In genomic region chr4:149378819-149379218, GRCm38 (mm10) we compare ENCODE assay signal across 27 mouse cellular contexts. TPM values are rescaled to one million over a fixed set of nuclear protein-coding genes. Genes with fewer than 3 reads are reported as not detected.
DNase-seq lines count a peak whose midpoint lies in the region; ATAC-seq and TF ChIP-seq lines count a peak whose summit lies in the region.
"Had no signal": no experiment of that assay in that cellular context is flagged by ENCODE, and none has a peak within 500 bp of the region (broad histone marks: within the 10 kb centered on the region; RNA-seq: fewer than 3 reads in every experiment).

No protein-coding gene starts in this region.

- ATAC-seq in hindbrain, embryonic 14.5 days (ENCODE audit: low FRiP score) = no peak
- ATAC-seq in midbrain, embryonic 14.5 days (ENCODE audit: low FRiP score, low TSS enrichment) = no peak
- ATAC-seq in midbrain, embryonic 11.5 days (ENCODE audit: low FRiP score) = no peak
- 0 out of 2 replicates have a peak, but pooled peaks have one; percentile 45 for ATAC-seq in hindbrain, postnatal 0 days
- ATAC-seq: CD4-positive, CD25-positive, alpha-beta regulatory T cell, adult 4 months; forebrain, embryonic 16.5 days; lung, postnatal 0 days had no signal

- H3K4me1 ChIP-seq in hindbrain, embryonic 14.5 days (replicated peaks; ENCODE audit: control insufficient read depth, insufficient read depth, low read length) = no peaks in the 10 kb centered on the region; the same call in 1 of the 2 replicates
- H3K4me1 ChIP-seq in hindbrain, embryonic 10.5 days (replicated peaks) = 0 out of 2 replicates have a peak, but pooled peaks cover 5% of the 10 kb centered on the region
- H3K4me1 ChIP-seq in midbrain, embryonic 14.5 days (ENCODE audit: control insufficient read depth, insufficient read depth, low read length) = 0 out of 2 replicates have a peak, but pooled peaks cover 2% of the 10 kb centered on the region
- H3K4me1 ChIP-seq in midbrain, embryonic 11.5 days (ENCODE audit: control insufficient read depth, insufficient read depth, low read length) = no peaks in the 10 kb centered on the region
- no peaks in the 10 kb centered on the region for H3K4me1 ChIP-seq in hindbrain, postnatal 0 days (ENCODE audit: insufficient read depth, low read length)
- no peaks in the 10 kb centered on the region for H3K4me1 ChIP-seq in heart, adult 2 months (ENCODE audit: control insufficient read depth, insufficient read depth, low read length)
- H3K4me1 ChIP-seq: liver, embryonic 13.5 days had no signal

- H3K9ac ChIP-seq in hindbrain, embryonic 14.5 days = no peak overlapping the region
- H3K9ac ChIP-seq in midbrain, embryonic 14.5 days (replicated peaks; ENCODE audit: low read length) = no peak overlapping the region
- no peak overlapping the region for H3K9ac ChIP-seq in midbrain, embryonic 11.5 days (ENCODE audit: low read length)
- no peak overlapping the region for H3K9ac ChIP-seq in hindbrain, postnatal 0 days (replicated peaks; ENCODE audit: low read length)
- no peak overlapping the region for H3K9ac ChIP-seq in heart, adult 2 months (ENCODE audit: low read depth, low read length)
- H3K9ac ChIP-seq: embryonic facial prominence, embryonic 12.5 days; limb, embryonic 15.5 days; liver, embryonic 13.5 days had no signal

- TF ChIP-seq CTCF in brain, embryonic 14.5 days (IDR thresholded peaks at IDR 0.05; ENCODE audit: borderline replicate concordance, extremely low read depth, insufficient read depth, insufficient read length) = no peak
- no peak for TF ChIP-seq CTCF in hindbrain, postnatal 0 days (IDR thresholded peaks at IDR 0.05; ENCODE audit: low read depth)
- no peak for TF ChIP-seq CTCF in heart, adult 2 months (IDR thresholded peaks at IDR 0.05)

- no peak overlapping the region for H3K4me2 ChIP-seq in hindbrain, embryonic 14.5 days (replicated peaks)
- no peak overlapping the region for H3K4me2 ChIP-seq in midbrain, embryonic 14.5 days (ENCODE audit: low read length)
- no peak overlapping the region for H3K4me2 ChIP-seq in midbrain, embryonic 11.5 days
- no peak overlapping the region for H3K4me2 ChIP-seq in hindbrain, postnatal 0 days (ENCODE audit: low read depth, low read length)
- H3K4me2 ChIP-seq: embryonic facial prominence, embryonic 12.5 days; limb, embryonic 15.5 days; liver, embryonic 13.5 days had no signal

- no peak for TF ChIP-seq POLR2A in brain, embryonic 14.5 days (IDR thresholded peaks at IDR 0.05; ENCODE audit: borderline replicate concordance, extremely low read depth, insufficient read depth, insufficient read length, poor library complexity, severe bottlenecking)
- no peak for TF ChIP-seq POLR2A in heart, adult 2 months (IDR thresholded peaks at IDR 0.05; ENCODE audit: insufficient read depth, low read depth, low read length)

- H3K9me3 ChIP-seq in hindbrain, embryonic 14.5 days (ENCODE audit: control insufficient read depth, low read length) = no peaks in the 10 kb centered on the region
- no peaks in the 10 kb centered on the region for H3K9me3 ChIP-seq in hindbrain, embryonic 10.5 days
- no peaks in the 10 kb centered on the region for H3K9me3 ChIP-seq in midbrain, embryonic 14.5 days (ENCODE audit: control insufficient read depth, low read length)
- H3K9me3 ChIP-seq in midbrain, embryonic 11.5 days (ENCODE audit: control insufficient read depth, low read length) = no peaks in the 10 kb centered on the region
- no peaks in the 10 kb centered on the region for H3K9me3 ChIP-seq in hindbrain, postnatal 0 days (ENCODE audit: low read length)
- H3K9me3 ChIP-seq: embryonic facial prominence, embryonic 12.5 days; limb, embryonic 10.5 days; limb, embryonic 15.5 days; liver, embryonic 13.5 days; megakaryocyte, embryonic 14.5 days had no signal

- intact Hi-C loops in heart, adult 2 months (cut with DNase I) = loop anchor here (10.0 kb wide), 1 partner anchor 236 kb away; no protein-coding TSS in a partner anchor

- WGBS in hindbrain, embryonic 14.5 days = 66% methylated on average over 8 of the region's 8 CpGs
- WGBS in hindbrain, embryonic 10.5 days = 86% methylated on average over 8 of the region's 8 CpGs
- 50% methylated on average over 8 of the region's 8 CpGs for WGBS in midbrain, embryonic 14.5 days
- WGBS in midbrain, embryonic 11.5 days = 77% methylated on average over 8 of the region's 8 CpGs
- 55% methylated on average over 8 of the region's 8 CpGs for WGBS in hindbrain, postnatal 0 days
- 92% methylated on average over 8 of the region's 8 CpGs for WGBS in heart, adult 2 months

- no peak overlapping the region for H3K4me3 ChIP-seq in hindbrain, embryonic 14.5 days (replicated peaks; ENCODE audit: low read length)
- H3K4me3 ChIP-seq in hindbrain, embryonic 10.5 days = no peak overlapping the region
- H3K4me3 ChIP-seq in midbrain, embryonic 14.5 days (replicated peaks; ENCODE audit: low read depth, low read length) = no peak overlapping the region
- H3K4me3 ChIP-seq in midbrain, embryonic 11.5 days (ENCODE audit: low read depth, low read length) = no peak overlapping the region
- no peak overlapping the region for H3K4me3 ChIP-seq in hindbrain, postnatal 0 days (ENCODE audit: low read length)
- no peak overlapping the region for H3K4me3 ChIP-seq in heart, adult 2 months
- H3K4me3 ChIP-seq: embryonic facial prominence, embryonic 12.5 days; erythroblast, embryonic 14.5 days; limb, embryonic 10.5 days; limb, embryonic 15.5 days; liver, embryonic 13.5 days; megakaryocyte, embryonic 14.5 days had no signal

- H3K27ac ChIP-seq in hindbrain, embryonic 14.5 days = peak overlapping the region; percentile 72
- no peak overlapping the region for H3K27ac ChIP-seq in hindbrain, embryonic 10.5 days
- H3K27ac ChIP-seq in midbrain, embryonic 14.5 days (replicated peaks; ENCODE audit: low read depth, low read length) = peak overlapping the region; percentile 37; the same call in 1 of the 2 replicates
- no peak overlapping the region for H3K27ac ChIP-seq in midbrain, embryonic 11.5 days (ENCODE audit: low read depth, low read length)
- H3K27ac ChIP-seq in hindbrain, postnatal 0 days = peak overlapping the region; percentile 36; the same call in 1 of the 2 replicates
- no peak overlapping the region for H3K27ac ChIP-seq in heart, adult 2 months
- H3K27ac ChIP-seq: embryonic facial prominence, embryonic 12.5 days; limb, embryonic 10.5 days; limb, embryonic 15.5 days; liver, embryonic 13.5 days had no signal

- H3K27me3 ChIP-seq in hindbrain, embryonic 14.5 days (ENCODE audit: control insufficient read depth, insufficient read depth, low read length) = no peaks in the 10 kb centered on the region
- H3K27me3 ChIP-seq in hindbrain, embryonic 10.5 days (ENCODE audit: insufficient read depth, poor library complexity, severe bottlenecking) = no peaks in the 10 kb centered on the region
- no peaks in the 10 kb centered on the region for H3K27me3 ChIP-seq in midbrain, embryonic 14.5 days (ENCODE audit: control insufficient read depth, insufficient read depth, low read length)
- H3K27me3 ChIP-seq in midbrain, embryonic 11.5 days (ENCODE audit: control insufficient read depth, insufficient read depth, low read length) = no peaks in the 10 kb centered on the region
- no peaks in the 10 kb centered on the region for H3K27me3 ChIP-seq in hindbrain, postnatal 0 days (ENCODE audit: insufficient read depth, low read length)
- H3K27me3 ChIP-seq in heart, adult 2 months (ENCODE audit: control insufficient read depth, insufficient read depth, low read length) = no peaks in the 10 kb centered on the region
- H3K27me3 ChIP-seq: embryonic facial prominence, embryonic 12.5 days; limb, embryonic 15.5 days; liver, embryonic 13.5 days; megakaryocyte, embryonic 14.5 days had no signal

- TF ChIP-seq EP300 in heart, adult 2 months (IDR thresholded peaks at IDR 0.05; ENCODE audit: insufficient read depth, low read depth, low read length) = no peak

- DNase-seq in hindbrain, embryonic 14.5 days (ENCODE audit: low spot score) = no peak
- no peak for DNase-seq in hindbrain, embryonic 10.5 days (ENCODE audit: low spot score)
- peak; percentile 39 for DNase-seq in midbrain, embryonic 14.5 days
- DNase-seq in midbrain, embryonic 11.5 days (ENCODE audit: low spot score, missing footprints) = no peak
- peak; percentile 30 for DNase-seq in brain, embryonic 14.5 days (ENCODE audit: low read depth)
- DNase-seq in hindbrain, postnatal 0 days (ENCODE audit: low spot score) = peak; percentile 19
- no peak for DNase-seq in heart, adult 2 months
- no peak for DNase-seq in urinary bladder, postnatal 25 days (ENCODE audit: low spot score)
- DNase-seq: adrenal gland, postnatal 25 days; cerebellum, adult 2 months; cerebellum, postnatal 14 days; heart, postnatal 14 days; kidney, adult 11 months; kidney, postnatal 25 days; liver, embryonic 13.5 days; lung, adult 18-20 months; lung, postnatal 4 days; right cerebral cortex, postnatal 14 days; thymus, postnatal 4 days had no signal

- peaks cover 97% of the 10 kb centered on the region for H3K36me3 ChIP-seq in hindbrain, embryonic 14.5 days (replicated peaks; ENCODE audit: control insufficient read depth, insufficient read depth)
- H3K36me3 ChIP-seq in hindbrain, embryonic 10.5 days = peaks cover 98% of the 10 kb centered on the region
- H3K36me3 ChIP-seq in midbrain, embryonic 14.5 days (ENCODE audit: control insufficient read depth, insufficient read depth, low read length) = peaks cover 74% of the 10 kb centered on the region
- H3K36me3 ChIP-seq in midbrain, embryonic 11.5 days (ENCODE audit: control insufficient read depth, insufficient read depth, low read length) = peaks cover 5% of the 10 kb centered on the region; the same call in 1 of the 2 replicates
- peaks cover 50% of the 10 kb centered on the region for H3K36me3 ChIP-seq in hindbrain, postnatal 0 days (ENCODE audit: insufficient read depth, low read length)
- no peaks in the 10 kb centered on the region for H3K36me3 ChIP-seq in heart, adult 2 months (ENCODE audit: control insufficient read depth, insufficient read depth, low read length)

- no peaks in the 10 kb centered on the region; the same call in none of the 2 replicates for H3K79me2 ChIP-seq in heart, adult 2 months (replicated peaks; ENCODE audit: control insufficient read depth, insufficient read depth, low read length)

RNA-seq across cellular contexts. Expression of gene Ube4b, which starts 47.7 kb away (rescaled TPM):
- polyA plus RNA-seq in hindbrain, embryonic 14.5 days (2014; fragmentation: Nextera tagmentation; extraction: Ambion mirVana) = 53.8 and 55.3 TPM in 2 replicates
- polyA plus RNA-seq in hindbrain, embryonic 10.5 days (2016; fragmentation: Nextera tagmentation; extraction: Ambion mirVana) = 59.8 and 65.6 TPM in 2 replicates
- 56.8 and 59.1 TPM in 2 replicates for polyA plus RNA-seq in midbrain, embryonic 14.5 days (2014; fragmentation: Nextera tagmentation; extraction: Ambion mirVana)
- polyA plus RNA-seq in midbrain, embryonic 11.5 days (2014; fragmentation: Nextera tagmentation; extraction: Ambion mirVana) = 53.3 and 53.7 TPM in 2 replicates
- polyA plus RNA-seq in brain, embryonic 14.5 days (2012; rRNA removed) = 76.5 and 131 TPM in 2 replicates
- 81.6 and 117 TPM in 2 replicates for total RNA-seq in hindbrain, postnatal 0 days (2014; rRNA removed)
- 44.3 and 48.1 TPM in 2 replicates for polyA plus RNA-seq in hindbrain, postnatal 0 days (2015; fragmentation: Nextera tagmentation; extraction: Ambion mirVana)
- 10 to 100 TPM; 39.6 to 41.6 TPM for total RNA-seq in heart, adult 2 months (2021)
- 37.5 and 40.2 TPM in 2 replicates for polyA plus RNA-seq in heart, adult 2 months (2012; rRNA removed)

Comparison
In these comparisons a context has a peak if more than half of its experiments do, and no peak if none do; other contexts are left out.
1. DNase-seq: peak in midbrain, embryonic 14.5 days (single experiment), brain, embryonic 14.5 days (single experiment) and hindbrain, postnatal 0 days (single experiment); none in hindbrain, embryonic 14.5 days (single experiment), hindbrain, embryonic 10.5 days (single experiment), midbrain, embryonic 11.5 days (single experiment), heart, adult 2 months (0 of 2) and urinary bladder, postnatal 25 days (single experiment).
2. H3K27ac ChIP-seq: peak in hindbrain, embryonic 14.5 days (single experiment), midbrain, embryonic 14.5 days (single experiment) and hindbrain, postnatal 0 days (single experiment); none in hindbrain, embryonic 10.5 days (single experiment), midbrain, embryonic 11.5 days (single experiment) and heart, adult 2 months (single experiment).